Mouse (Mus musculus): ENCODE results near the gene Olfr288.

DNA sequence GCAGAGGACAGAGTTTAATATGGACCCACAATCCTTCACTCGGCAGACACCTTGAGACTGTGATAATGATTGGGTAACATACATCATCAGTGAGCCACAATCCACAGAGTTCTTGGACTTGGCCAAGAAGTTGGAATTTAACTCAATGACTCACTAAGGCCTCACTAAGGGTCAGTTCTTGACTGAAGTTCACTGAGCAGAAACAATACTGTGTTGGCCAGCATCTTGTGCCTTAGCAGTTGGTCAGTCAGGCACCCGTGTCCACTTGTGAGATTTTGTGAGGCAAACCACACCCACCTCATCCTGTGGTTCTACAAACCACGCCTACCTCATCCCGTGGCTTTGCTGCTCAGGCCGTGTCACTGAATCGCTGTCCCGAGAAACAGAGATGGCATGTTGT is 14.3 kb upstream of the Olfr288 start:
- no peak for TF ChIP-seq CTCF (IDR thresholded peaks at IDR 0.05)
- no peak for TF ChIP-seq POLR2A (IDR thresholded peaks at IDR 0.05; ENCODE audit: insufficient read depth, low read depth, low read length)
